Mouse (Mus musculus) brain, embryonic 14.5 days (tissue): Measurements from ENCODE around the gene Zranb3.
"Not testable (repeated sequence)": the region's sequence is repeated elsewhere in the genome, so short reads cannot be mapped to it uniquely, and the experiment has no call there.

ENCODE experiments used
- CTCF ChIP-seq: fragments of 200-500 bp; IDR thresholded peaks from 2 replicates; pipeline ENCODE4 v1.5.1; 2012; ENCODE audit warnings: inconsistent platforms, mild to moderate bottlenecking, moderate library complexity, borderline replicate concordance; ENCODE audit not compliant: insufficient read depth, insufficient read length; ENCODE audit errors: extremely low read depth
- POLR2A ChIP-seq: fragments of 200-500 bp; IDR thresholded peaks from 2 replicates; pipeline ENCODE4 v1.6.1; 2012; ENCODE audit warnings: mild to moderate bottlenecking, inconsistent platforms, borderline replicate concordance; ENCODE audit not compliant: poor library complexity, insufficient read depth, insufficient read length, severe bottlenecking; ENCODE audit errors: extremely low read depth

GRCm38 (mm10) chr1:128000931-128001330, 101.9 kb downstream of the Zranb3 start:
- TF ChIP-seq POLR2A, CTCF: not testable (repeated sequence)
